Mouse (Mus musculus) liver, postnatal 0 days (tissue): Measurements from ENCODE around the gene Isoc2b.

Experiments
- CTCF ChIP-seq: sonication (generic); IDR thresholded peaks from 2 replicates; pipeline ENCODE4 v1.5.1; 2016; ENCODE audit warnings: antibody characterized with exemption, low read depth
- EP300 ChIP-seq: IDR thresholded peaks from 2 replicates; pipeline ENCODE4 v1.6.1; 2016; ENCODE audit warnings: antibody characterized with exemption, low read depth, mild to moderate bottlenecking

GRCm38 (mm10) chr7:4915669-4916416 is 45.8 kb upstream of the Isoc2b start:
- TF ChIP-seq CTCF (no peak), EP300 (0 out of 2 replicates have a peak, but pooled peaks have one; percentile 5)
